Mouse (Mus musculus) thymus, postnatal 14 days (tissue): Measurements from ENCODE around the gene Gls2.
"Not testable (repeated sequence)": the region's sequence is repeated elsewhere in the genome, so short reads cannot be mapped to it uniquely, and the experiment has no call there.

Experiments used
- DNase-seq: peaks from one replicate; pipeline ENCODE4 v3.0.0; 2021

Gls2 gene

DNA sequence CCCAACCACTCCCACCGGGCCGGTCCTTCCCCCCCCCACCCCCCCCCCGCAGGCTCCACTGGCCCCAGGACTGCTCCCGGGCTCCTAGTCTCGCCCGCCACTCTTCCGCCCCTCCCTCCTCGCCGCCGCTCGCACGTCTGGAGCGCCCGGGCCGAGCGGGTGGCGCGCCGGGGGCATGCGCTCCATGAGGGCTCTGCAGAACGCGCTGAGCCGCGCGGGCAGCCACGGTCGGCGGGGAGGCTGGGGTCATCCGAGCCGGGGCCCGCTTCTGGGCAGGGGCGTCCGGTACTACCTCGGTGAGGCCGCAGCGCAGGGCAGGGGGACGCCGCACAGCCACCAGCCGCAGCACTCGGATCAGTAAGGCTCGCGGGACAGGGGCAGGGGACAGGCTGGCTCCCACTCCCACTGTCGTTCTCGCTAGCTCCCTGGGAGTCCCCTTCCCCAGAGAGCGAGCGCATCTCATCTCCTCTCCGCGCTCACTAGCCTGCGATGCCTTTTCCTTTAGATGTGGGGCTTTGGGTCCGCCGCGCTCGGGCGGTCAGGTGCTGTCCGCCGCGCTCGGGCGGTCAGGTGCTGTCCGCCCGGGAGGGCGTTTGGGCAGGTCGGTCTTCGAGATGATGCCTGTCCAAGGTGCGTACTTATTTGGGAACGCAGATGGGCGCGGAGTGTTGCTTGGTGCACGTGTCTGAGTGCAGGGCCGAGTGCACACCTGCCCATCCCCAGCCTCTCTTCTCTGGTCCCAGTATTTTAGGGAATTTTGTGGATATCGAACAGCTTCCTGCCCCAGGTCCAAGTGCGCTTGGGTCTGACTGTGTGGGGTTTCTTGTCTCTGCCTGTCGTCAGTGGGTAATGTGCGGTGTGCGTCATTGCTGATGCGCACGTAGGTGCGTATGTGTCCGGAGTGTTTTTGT lies 549 bp downstream of the Gls2 start:
- no peak for DNase-seq

DNA sequence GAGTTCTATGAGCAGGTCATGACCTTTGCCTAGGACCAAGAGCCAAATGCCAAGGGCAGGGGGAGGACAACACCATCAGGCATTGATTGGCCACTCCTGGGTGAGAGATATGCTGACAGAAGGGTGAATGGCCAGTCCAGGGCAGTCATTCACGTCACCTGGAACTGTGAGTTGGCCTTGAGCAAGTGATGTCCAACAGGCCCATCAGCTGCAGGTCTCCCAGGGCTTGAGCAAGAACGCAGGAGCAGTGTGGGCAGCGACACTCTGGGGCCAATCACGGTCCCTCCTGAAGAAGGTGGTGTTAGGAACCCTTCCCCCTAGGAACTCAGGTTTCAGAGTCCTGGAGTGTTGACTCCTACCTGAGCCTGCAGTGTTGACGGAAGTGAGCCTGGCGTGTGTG lies 7.6 kb downstream of the Gls2 start:
- DNase-seq: no peak

DNA sequence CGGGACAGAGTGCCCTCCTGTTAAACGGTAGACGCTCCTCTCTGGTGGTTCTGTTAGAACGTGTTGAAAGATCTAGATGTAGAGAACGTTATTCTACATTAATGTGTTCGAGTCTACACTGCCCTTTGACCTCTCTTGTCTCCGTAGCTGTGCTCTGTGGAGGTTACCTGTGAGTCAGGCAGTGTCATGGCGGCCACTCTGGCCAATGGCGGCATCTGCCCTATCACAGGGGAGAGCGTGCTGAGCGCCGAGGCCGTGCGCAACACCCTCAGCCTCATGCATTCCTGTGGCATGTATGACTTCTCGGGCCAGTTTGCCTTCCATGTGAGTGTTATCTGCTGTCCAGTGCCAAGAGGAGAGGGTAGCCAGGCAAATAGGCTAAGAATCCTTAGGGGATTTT lies 10.7 kb downstream of the Gls2 start:
- DNase-seq: no peak

DNA sequence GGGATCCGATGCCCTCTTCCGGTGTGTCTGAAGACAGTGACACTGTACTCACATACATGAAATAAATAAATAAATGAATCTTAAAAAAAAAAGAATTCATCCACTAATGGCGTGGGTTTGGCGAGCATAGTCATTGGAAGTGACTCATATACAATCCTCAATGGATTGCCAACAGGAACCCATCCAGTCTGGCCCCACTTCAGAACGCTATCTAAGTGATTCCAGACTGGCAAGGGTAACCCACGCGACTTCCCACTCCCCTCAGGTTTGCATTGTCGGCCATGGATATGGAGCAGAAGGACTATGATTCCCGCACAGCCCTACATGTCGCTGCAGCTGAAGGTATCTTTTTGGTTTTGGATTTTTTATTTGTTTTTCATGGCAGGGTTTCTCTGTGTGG lies 14.1 kb downstream of the Gls2 start:
- no peak for DNase-seq

DNA sequence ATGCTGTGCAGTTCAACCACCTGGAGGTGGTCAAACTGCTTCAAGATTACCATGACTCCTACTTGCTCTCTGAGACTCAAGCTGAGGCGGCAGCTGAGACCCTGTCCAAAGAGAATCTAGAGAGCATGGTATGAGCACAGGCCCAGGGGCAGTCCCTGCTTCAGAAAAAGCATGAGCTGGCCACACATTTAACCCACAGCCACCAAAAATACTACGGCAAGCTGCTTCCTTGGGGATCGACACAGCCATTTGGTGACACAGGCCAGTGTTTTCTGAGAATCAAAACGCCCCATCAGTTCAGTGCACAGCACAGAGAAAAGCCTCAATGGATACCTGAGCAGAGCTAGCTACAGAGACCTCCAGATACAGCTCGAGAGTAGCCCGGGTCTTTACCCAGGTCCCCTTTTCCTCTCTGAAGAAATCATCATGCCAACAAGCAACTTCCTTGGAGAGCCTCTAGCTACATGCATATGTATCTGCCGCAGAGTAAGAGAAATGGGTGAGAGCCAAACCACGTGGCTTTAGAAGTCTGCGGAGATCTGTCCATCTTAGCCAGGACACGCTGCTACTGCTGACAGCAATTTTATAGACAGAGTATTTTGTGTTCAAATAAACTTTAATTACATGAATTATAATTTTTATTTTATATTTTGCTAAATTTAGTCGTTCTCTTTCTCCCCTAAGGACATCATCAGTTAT lies 15.2 kb downstream of the Gls2 start:
- no peak for DNase-seq

DNA sequence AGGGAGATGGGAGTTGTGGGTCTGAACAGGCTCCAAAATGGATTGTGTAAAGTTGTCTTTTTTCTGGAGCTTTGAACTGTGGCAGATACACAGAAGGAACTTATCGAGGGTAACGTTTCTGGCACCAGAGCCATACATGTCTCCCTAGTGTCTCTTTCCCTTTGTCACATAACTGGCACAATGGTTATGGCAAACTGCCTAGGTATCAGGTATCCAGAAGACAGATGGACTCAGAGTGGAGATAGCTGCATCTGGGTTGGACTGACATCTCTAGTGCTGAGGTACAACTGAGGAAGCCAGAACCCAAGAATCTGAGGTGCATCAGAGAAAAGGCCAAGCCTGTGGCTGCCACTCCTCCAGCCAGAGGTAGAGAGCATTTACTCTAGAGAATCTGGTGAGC lies 15.9 kb downstream of the Gls2 start:
- DNase-seq: no peak

DNA sequence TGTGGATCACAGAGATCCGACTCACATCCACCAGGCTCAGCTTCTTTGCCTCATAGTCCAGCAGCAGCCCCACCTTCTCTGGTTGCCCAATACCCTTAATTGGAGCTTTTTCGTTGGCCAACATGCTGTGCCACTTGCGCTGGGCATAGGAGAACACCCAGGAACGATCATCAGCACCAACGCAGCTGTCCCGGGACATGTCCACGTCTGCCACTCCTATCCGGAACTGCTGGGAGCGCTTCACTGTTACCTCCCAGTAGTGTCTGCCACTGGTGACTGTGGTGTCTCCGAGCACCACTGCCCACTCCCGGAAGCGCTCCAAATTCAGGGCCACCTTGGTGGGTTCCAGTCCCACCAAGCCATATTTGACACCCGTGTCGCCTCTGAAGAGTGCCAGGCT lies 16.7 kb downstream of the Gls2 start:
- peak; percentile 28 for DNase-seq

DNA sequence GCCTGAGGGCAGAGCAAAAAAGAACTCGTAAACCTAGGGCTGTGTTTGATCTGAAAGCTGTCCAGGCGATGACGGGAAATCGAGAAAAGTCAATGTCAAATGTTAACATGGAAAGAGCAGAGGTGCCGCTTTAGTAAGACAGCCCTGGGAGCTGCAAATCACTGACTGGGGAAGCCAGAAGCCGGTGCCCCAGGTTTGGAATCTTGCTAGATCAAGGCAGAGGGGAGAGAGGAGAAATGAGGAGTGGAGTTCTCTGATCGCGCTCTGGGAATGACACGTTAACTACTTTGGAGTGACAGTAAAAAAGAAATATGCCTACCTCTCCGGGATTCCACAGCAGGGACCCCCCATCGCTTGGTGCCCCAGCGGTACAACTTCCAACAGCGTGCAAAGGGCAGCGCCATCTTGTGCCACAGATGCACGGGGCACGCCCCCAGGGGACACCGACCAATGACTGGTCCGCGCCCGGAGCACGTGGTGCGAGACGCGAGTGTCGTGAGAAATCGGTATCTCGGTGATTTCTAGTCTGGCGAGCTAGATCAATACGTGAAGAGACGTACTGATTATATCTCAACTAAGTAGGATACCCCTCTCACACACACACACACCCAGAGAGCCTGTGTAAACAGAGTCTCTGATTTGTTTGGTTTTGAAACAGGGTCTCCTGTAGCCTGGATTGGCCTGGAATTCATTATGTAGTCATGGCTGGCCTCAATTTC lies 17.3 kb downstream of the Gls2 start, which contains the start of gene Spryd4:
TSS of gene Spryd4 (minus strand) at position 418 of the 719 bp plus-strand sequence.
- DNase-seq: peak; percentile 91

DNA sequence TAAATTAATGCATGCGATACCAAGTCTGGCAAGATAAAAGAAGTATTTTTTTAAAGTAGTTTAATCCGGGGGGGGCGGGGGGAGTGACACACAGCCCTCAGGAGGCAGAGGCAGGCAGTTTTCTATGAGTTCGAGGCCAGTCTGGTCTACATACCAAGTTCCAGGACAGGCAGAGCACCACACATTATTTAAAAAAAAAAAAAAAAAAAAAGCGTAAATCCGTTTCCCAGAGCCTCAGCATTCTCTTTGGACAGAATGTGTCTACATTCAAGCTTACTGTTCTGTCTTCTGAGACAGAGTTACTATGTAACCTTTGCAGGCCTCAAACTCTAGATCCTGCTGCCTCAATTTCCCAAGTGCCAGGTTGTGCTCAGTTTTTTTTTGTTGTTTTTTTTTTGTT lies 17.9 kb downstream of the Gls2 start:
- DNase-seq: no peak

DNA sequence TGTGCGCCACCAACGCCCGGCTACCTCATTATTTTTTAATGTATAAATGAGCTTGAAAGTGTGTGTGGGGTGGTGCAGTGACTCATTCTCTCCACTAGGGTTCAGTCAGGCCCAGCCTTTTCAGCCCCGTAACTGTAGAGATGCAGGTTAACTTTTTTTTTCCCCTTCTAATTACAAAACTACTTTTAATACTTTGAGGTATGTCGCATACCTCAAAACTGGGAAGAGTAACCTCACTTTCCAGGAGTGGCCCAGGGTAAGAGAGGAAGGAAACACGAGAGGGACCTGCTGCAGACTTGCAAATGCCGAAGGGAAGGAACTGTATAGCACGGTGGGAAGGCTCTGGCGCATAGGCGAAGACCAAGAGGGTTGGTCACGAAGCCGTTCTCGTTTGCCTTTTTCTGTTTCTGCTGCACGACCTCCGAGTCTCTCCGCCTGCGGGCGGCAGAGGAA lies 18.6 kb downstream of the Gls2 start:
- peak; percentile 79 for DNase-seq

DNA sequence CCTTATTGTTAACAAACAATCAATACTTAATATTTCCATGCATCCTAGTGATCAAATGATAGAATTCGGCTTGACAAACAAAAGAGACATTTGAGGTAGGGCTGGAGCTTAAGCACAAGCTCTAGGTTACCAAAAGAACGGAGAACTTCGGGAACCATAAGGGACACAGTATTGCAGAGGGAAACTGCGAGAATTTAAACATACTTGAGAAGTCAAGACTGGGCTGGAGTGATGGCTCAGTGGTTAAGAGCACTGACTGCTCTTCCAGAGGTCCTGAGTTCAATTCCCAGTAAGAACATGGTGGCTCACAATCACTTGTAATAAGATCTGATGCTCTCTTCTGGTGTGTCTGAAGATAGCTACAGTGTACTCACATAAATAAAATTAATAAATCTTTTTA lies 19.9 kb downstream of the Gls2 start:
- not testable (repeated sequence) for DNase-seq

DNA sequence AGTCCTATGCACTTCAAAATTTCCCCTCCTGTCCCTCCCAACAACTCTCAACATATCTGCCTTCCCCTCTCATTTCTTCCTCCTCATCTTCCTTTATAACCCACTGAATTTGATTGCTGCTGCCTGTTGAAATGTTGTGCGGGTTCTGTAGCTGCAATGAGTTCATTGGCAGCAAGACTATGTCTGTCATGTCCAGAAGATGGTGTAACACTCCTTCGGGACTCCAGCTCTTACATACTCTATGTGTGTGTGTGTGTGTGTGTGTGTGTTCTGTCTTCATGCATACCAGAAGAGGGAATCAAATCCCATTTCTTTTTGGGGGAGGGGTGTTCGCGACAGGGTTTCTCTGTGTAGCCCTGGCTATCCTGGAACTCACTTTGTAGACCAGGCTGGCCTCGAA lies 20.7 kb downstream of the Gls2 start:
- no peak for DNase-seq

DNA sequence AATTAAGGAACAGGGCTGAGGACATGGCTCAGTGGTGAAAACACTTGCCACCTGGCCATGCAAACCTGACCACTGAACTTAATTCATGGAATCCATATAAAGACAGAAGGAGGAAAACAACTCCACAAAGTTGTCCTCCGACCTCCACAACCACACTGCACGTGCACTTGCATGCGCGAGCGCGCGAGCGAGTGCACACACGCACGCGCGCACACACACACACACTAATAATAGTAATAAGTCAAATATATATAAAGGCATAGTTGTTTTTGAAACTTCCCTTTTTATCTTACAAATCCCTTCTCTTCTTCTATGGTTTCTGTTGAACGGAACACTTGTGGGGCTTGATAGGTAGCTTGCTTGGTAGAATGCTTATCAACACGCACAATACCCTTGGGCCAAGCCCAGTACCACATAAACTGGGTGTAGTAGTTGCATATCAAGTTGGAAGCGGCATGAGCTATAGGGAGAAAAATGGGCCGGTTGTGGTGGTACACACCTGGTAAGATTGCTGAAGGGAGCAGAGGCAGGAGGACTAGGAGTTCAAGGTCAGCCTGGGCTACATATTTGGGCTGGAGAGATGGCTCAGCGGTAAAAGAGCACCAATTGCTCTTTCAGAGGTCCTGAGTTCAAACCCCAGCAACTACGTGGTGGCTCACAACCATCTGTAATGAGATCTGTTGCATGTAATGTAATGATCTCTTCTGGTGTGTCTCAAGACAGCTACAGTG lies 24.3 kb downstream of the Gls2 start:
- DNase-seq: no peak

DNA sequence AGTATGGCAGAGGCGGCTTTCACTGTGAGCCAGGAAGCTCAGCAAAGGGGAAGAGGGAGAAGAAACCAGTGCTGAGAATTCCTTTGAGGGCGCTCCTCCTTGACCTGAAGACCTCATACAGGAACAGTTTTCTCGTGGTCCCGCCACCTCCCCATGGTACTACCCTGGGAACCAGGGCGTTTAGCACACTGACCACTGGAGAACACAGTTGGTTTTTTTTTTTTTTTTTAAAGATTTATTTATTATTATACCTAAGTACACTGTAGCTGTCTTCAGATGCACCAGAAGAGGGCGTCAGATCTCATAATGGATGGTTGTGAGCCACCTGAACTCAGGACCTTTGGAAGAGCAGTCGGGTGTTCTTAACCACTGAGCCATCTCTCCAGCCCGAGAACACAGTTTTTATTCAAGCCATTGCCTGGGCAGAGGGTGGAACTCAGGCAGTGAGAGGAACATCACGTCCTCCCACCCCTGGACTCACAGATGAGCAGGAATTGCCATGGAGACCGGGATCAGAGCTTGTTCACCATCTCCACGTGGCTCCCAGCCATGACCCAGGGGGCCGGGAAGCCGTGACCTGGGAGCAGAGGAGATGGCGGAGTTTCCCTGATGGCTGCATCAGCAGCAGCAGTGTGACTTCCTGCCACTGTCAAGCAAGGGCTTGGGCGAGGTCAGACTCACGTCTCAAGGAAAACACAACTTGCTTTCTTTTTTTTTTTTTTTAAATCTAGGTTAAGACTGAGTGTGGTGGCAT lies 27.5 kb downstream of the Gls2 start:
- no peak for DNase-seq

DNA sequence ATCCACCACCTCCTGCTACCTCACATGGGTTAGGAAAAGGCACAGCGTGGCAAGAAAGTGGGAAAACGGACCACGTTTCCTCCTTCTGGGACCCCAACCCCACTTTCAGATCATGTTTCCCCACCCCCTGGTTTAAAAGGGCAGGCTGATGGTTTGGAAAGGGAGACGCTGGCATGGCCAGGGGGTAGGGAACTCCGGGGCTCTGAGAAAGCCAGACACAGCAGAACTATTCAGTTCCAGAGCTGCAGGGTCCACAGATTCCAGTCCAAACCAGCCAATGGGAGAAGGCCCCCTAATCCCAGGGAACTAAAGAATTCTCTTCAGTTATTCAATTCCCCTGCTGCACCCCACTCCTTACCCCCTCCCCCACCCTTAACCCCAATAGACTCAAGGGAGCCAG lies 30.8 kb downstream of the Gls2 start:
- no peak for DNase-seq

DNA sequence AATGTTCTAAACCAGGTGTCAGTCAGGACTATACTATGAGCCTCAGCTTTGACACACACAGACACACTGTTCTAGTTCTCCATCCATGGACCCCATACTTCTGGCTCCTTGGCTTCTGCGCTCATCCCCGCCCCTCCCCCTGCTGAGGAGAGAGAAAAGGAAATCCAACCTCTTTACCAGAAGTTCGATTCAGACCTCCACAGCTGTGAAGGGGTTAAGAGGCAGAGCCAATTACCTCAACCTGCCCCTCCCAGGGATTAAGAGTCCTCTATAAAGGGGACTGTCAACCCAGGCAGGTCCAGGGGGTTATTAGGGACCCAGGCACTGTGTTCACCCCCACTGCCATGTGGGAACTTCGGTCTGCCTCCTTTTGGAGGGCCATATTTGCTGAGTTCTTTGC lies 31.3 kb downstream of the Gls2 start, which contains the start of gene Mip:
TSS of gene Mip (plus strand) at position 301 of the 400 bp plus-strand sequence.
- DNase-seq: no peak

DNA sequence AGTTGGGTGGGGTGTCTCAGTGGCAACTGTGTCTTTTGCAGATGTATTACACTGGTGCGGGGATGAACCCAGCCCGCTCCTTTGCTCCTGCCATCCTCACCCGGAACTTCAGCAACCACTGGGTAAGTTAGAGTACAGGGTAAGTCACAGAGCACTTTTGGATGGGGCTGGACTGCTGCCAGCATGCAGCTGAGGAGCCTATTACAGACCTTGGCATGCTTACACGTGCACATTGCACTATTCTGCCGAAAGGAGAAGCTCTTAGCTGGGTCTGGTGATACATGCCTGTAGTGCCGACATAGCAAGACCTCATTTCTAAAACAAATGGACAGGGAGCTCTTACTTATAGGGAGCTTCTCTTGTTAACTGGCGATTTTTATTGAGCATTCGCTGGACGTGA lies 33.3 kb downstream of the Gls2 start:
- DNase-seq: no peak

DNA sequence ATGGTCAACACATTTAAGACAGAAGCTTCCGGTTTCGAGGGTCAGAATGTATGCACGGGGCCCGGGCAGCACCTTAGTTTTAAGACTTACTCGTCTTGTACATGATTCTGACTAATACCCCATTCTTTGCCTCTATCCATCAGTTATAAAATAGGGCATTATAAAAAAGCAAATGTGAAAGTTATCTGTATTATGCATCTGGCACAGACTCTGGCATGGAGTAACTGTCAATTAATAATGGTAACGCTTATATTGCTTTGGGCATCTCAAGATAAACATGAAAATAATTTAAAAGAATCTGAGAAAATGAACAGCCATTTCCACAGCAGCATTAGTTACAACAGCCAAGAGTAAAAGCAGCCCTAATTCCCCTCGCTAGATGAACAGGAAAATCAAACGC lies 33.8 kb downstream of the Gls2 start:
- DNase-seq: no peak

DNA sequence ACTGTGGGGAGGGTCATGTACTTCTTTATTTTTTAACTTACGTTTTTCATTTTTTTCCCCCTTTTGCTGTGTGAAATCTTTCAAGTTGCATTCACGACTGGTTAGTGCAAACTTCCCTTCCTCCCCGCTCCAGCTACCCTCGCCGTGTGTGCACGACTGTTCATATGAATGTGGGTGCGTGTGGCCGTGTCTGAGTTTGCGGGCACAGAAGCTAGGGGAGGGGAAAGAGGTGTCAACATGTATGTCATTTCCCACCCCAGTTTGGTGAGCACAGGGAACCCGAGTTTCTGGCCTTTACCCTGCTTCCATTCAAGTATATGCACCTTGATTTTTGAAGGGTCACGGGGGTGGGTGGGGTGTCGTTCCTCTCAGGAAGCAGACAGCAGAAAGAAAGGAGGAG lies 36.3 kb downstream of the Gls2 start:
- DNase-seq: peak; percentile 41

DNA sequence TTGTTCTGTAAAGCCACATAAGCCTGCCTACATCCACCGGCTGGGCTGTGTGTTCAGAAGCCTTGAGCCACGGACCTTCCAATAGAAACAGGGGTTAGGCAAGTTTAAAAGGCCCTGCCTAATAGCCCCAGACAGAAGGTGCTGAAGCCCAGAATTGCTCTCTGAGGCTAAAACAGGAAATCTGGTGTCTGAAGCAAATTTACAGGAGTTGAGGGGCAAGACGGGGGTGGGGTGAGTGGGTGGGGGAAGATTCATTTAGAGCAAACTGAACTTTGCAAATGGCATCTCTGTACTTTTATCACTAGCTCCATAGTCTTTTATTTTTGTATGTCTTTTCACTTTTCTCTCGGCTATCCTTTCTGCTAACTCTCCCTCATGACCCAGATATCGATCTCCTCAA lies 36.9 kb downstream of the Gls2 start:
- peak; percentile 29 for DNase-seq

DNA sequence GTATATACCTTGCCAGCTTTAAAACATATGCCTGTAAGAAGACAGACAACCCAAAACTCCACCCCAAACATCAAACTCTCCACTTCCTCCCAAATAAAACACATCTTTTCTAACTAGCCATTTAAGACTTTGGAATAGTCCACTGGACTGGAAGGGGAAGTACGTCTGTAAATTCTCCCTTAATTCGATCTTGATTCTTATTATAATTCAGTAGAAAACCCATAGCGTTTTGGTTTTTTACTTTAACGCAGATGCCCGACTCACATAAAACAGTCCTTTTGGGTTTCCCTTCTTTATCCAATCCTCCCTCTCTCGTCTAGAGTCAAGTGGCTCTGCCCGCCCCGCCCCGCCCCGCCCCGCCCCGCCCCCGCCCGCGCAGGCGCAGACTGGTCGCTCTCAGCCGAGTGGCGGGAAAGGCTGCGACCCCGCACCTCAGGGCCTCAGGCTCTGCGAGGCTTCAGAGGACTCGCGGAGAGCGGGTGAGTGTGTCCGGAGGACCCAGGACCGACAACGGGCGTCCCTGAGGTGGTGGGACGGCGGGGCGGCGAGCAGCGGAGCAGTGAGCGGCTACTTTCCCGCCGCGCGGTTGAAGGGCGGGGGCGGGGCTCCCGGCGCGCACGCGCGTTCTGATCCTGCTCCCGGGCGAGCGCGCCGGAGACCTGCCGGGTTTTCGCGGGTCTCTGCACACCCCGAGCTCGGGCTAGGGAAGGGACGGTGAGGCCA lies 37.6 kb downstream of the Gls2 start, which contains the start of gene Timeless:
TSS of gene Timeless (plus strand) at position 369 of the 723 bp plus-strand sequence.
- peak; percentile 92 for DNase-seq
